Mouse (Mus musculus) midbrain, embryonic 11.5 days (tissue): ENCODE measurements at regions not wholly inside any gene's neighbourhood (a gene's known extent, or its start where the extent isn't known, plus 50 kb on each side); places are given as distances from the start of the nearest gene placed in this dataset.

Source experiments
- ATAC-seq: fragments of 200-750 bp; cut with Nextera tagmentation; 2 replicates; pipeline ENCODE4 v1.8.0; 2017; ENCODE audit warnings: moderate TSS enrichment, moderate library complexity; ENCODE audit not compliant: low FRiP score
- DNase-seq: peaks from one replicate; pipeline ENCODE4 v3.0.0; 2015; ENCODE audit warnings: low spot score; ENCODE audit errors: missing footprints
- H3K27ac ChIP-seq: fragments of 300-500 bp; sonication (generic); 2 replicates; pipeline ENCODE4 v1.5.1; 2014; ENCODE audit warnings: low read depth, low read length
- H3K27me3 ChIP-seq: fragments of 300-500 bp; sonication (generic); 2 replicates; pipeline ENCODE4 v1.6.1; 2014; ENCODE audit warnings: mild to moderate bottlenecking, low read length, moderate library complexity, mixed read lengths; ENCODE audit not compliant: control insufficient read depth, insufficient read depth
- H3K36me3 ChIP-seq: fragments of 300-500 bp; sonication (generic); 2 replicates; pipeline ENCODE4 v1.6.1; 2014; ENCODE audit warnings: mild to moderate bottlenecking, low read length, moderate library complexity, mixed read lengths; ENCODE audit not compliant: control insufficient read depth, insufficient read depth
- H3K4me1 ChIP-seq: fragments of 300-500 bp; sonication (generic); 2 replicates; pipeline ENCODE4 v1.6.1; 2014; ENCODE audit warnings: low read length; ENCODE audit not compliant: control insufficient read depth, insufficient read depth
- H3K4me2 ChIP-seq: fragments of 300-500 bp; sonication (generic); 2 replicates; pipeline ENCODE4 v1.6.1; 2014; ENCODE audit warnings: mild to moderate bottlenecking, moderate library complexity
- H3K4me3 ChIP-seq: fragments of 300-500 bp; sonication (generic); 2 replicates; pipeline ENCODE4 v1.5.1; 2014; ENCODE audit warnings: low read depth, low read length
- H3K9ac ChIP-seq: fragments of 300-500 bp; sonication (generic); 2 replicates; pipeline ENCODE4 v1.6.1; 2014; ENCODE audit warnings: low read length
- H3K9me3 ChIP-seq: fragments of 300-500 bp; sonication (generic); 2 replicates; pipeline ENCODE4 v1.6.1; 2016; ENCODE audit warnings: low read length; ENCODE audit not compliant: control insufficient read depth
- WGBS: fragments of 180-500 bp; shearing (Covaris S2); extraction: QIAGEN DNeasy Blood & Tissue Kit; methylation state at CpG from one replicate; pipeline ENCODE4 v1.1.7; 2014; 5-methylcytosine and 5-hydroxymethylcytosine counted together

DNA sequence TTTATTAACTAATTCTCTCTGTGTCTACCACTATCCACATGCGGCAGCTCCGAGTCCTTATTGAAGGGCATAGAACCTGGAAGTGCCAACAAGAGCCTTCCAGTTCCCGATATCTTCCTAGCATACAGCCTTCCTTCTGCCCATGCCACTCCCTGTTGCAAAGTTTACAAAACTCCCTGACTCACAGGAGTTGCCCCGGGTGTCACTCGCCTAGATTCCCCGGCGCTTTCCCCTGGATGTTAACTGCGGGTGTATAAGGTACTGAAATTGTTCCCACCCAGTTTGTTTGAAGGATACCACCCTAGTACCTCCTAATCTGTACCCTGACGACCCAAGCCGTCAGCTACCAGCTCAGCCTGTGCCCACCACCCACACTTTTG is 125.7 kb upstream of the Arid1b start:
- DNase-seq = no peak
- H3K4me3 ChIP-seq = no peak overlapping the region
- H3K4me2 ChIP-seq = no peak overlapping the region
- no peak overlapping the region for H3K27ac ChIP-seq
- no peaks in the 10 kb centered on the region for H3K36me3 ChIP-seq
- H3K27me3 ChIP-seq = no peaks in the 10 kb centered on the region
- H3K9me3 ChIP-seq = no peaks in the 10 kb centered on the region
- no peak for ATAC-seq
- no peak overlapping the region for H3K9ac ChIP-seq
- WGBS = 91% methylated on average over 10 of the region's 10 CpGs
- peaks cover 8% of the 10 kb centered on the region for H3K4me1 ChIP-seq

GRCm38 (mm10) chr17:4868861-4869260 is 125.3 kb upstream of the Arid1b start:
- Histone ChIP-seq H3K9ac (no peak overlapping the region), H3K4me1 (peaks cover 8% of the 10 kb centered on the region), H3K27me3 (no peaks in the 10 kb centered on the region), H3K4me2 (no peak overlapping the region), H3K36me3 (no peaks in the 10 kb centered on the region), H3K27ac (no peak overlapping the region), H3K4me3 (no peak overlapping the region), H3K9me3 (no peaks in the 10 kb centered on the region)
- DNase-seq (no peak), ATAC-seq (no peak)
- 86% methylated on average over 5 of the region's 5 CpGs for WGBS

- no peaks in the 10 kb centered on the region for H3K9me3 ChIP-seq
- H3K27ac ChIP-seq = no peak overlapping the region
- no peak overlapping the region for H3K9ac ChIP-seq
- no peak for DNase-seq
- WGBS = 39% methylated on average over 2 of the region's 2 CpGs
- H3K4me3 ChIP-seq = no peak overlapping the region
- no peak overlapping the region for H3K4me2 ChIP-seq
- H3K36me3 ChIP-seq = no peaks in the 10 kb centered on the region
- peaks cover 1% of the 10 kb centered on the region; the same call in 1 of the 2 replicates for H3K4me1 ChIP-seq
- ATAC-seq = no peak
- H3K27me3 ChIP-seq = no peaks in the 10 kb centered on the region
Measured at GRCm38 (mm10) chr17:4871267-4871666, 122.9 kb upstream of the Arid1b start.

- no peak for ATAC-seq
- Histone ChIP-seq H3K36me3 (no peaks in the 10 kb centered on the region), H3K27me3 (no peaks in the 10 kb centered on the region), H3K4me2 (no peak overlapping the region), H3K4me3 (no peak overlapping the region), H3K9ac (no peak overlapping the region), H3K27ac (no peak overlapping the region), H3K4me1 (no peaks in the 10 kb centered on the region), H3K9me3 (no peaks in the 10 kb centered on the region)
- no peak for DNase-seq
- 93% methylated on average over 2 of the region's 2 CpGs for WGBS
Measured at GRCm38 (mm10) chr17:4874459-4874858, 119.7 kb upstream of the Arid1b start.

- Histone ChIP-seq H3K4me1 (no peaks in the 10 kb centered on the region), H3K9ac (no peak overlapping the region), H3K36me3 (no peaks in the 10 kb centered on the region), H3K9me3 (no peaks in the 10 kb centered on the region), H3K4me3 (no peak overlapping the region), H3K4me2 (no peak overlapping the region), H3K27ac (no peak overlapping the region), H3K27me3 (no peaks in the 10 kb centered on the region)
- no peak for DNase-seq
- WGBS = 89% methylated on average over 10 of the region's 10 CpGs
- ATAC-seq = no peak
Measured at GRCm38 (mm10) chr17:4875086-4876046, 118.8 kb upstream of the Arid1b start.

DNA sequence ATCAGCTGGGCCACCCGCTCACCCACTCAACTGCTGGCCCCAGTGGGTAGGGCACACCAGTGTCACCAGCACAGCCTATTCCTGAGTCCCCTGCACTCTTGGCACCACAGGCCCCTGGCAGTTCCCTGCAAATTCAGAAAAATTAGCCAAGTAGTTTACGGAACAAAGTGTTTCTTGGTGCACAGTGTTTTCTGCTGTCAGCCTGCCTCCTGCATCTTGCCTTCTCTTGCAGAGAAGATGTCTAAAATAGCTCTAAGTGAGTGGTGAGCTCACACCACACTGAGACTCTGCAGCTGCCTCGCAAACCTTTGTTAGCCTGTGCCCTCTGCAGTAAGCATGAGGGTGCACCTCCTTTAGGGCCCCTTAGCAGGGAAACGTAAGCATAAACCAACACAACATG is 117.7 kb upstream of the Arid1b start:
- no peak overlapping the region for H3K9ac ChIP-seq
- H3K27me3 ChIP-seq = no peaks in the 10 kb centered on the region
- H3K4me1 ChIP-seq = no peaks in the 10 kb centered on the region
- H3K4me3 ChIP-seq = no peak overlapping the region
- DNase-seq (no peak), ATAC-seq (no peak)
- no peaks in the 10 kb centered on the region for H3K36me3 ChIP-seq
- H3K27ac ChIP-seq = no peak overlapping the region
- no peak overlapping the region for H3K4me2 ChIP-seq
- no peaks in the 10 kb centered on the region for H3K9me3 ChIP-seq
- WGBS = 87% methylated on average over 4 of the region's 4 CpGs

- Histone ChIP-seq H3K36me3 (no peaks in the 10 kb centered on the region), H3K9ac (no peak overlapping the region)
- no peak for ATAC-seq
Measured at GRCm38 (mm10) chr17:4881473-4881872, 112.7 kb upstream of the Arid1b start.

GRCm38 (mm10) chr17:4884083-4884482 is 110.0 kb upstream of the Arid1b start:
- 86% methylated on average over 2 of the region's 2 CpGs for WGBS
- Histone ChIP-seq H3K4me3 (no peak overlapping the region), H3K27me3 (no peaks in the 10 kb centered on the region), H3K4me1 (no peaks in the 10 kb centered on the region), H3K9me3 (no peaks in the 10 kb centered on the region), H3K9ac (no peak overlapping the region), H3K27ac (no peak overlapping the region), H3K36me3 (no peaks in the 10 kb centered on the region), H3K4me2 (no peak overlapping the region)
- no peak for DNase-seq
- ATAC-seq = no peak

More at GRCm38 (mm10) chr17:4881473-4881872, 112.7 kb upstream of the Arid1b start:
- WGBS = 89% methylated on average over 5 of the region's 5 CpGs
- no peaks in the 10 kb centered on the region for H3K9me3 ChIP-seq
- H3K27ac ChIP-seq = no peak overlapping the region
- H3K27me3 ChIP-seq = no peaks in the 10 kb centered on the region
- no peak overlapping the region for H3K4me2 ChIP-seq
- H3K4me1 ChIP-seq = no peaks in the 10 kb centered on the region
- no peak for DNase-seq
- no peak overlapping the region for H3K4me3 ChIP-seq

- ATAC-seq = no peak
- WGBS = 71% methylated on average over 3 of the region's 3 CpGs
- no peak for DNase-seq
Measured at GRCm38 (mm10) chr17:4884761-4885160, 109.4 kb upstream of the Arid1b start.

More at GRCm38 (mm10) chr17:4884761-4885160, 109.4 kb upstream of the Arid1b start:
- no peaks in the 10 kb centered on the region for H3K9me3 ChIP-seq
- H3K9ac ChIP-seq = no peak overlapping the region
- H3K27ac ChIP-seq = no peak overlapping the region
- H3K36me3 ChIP-seq = no peaks in the 10 kb centered on the region
- no peak overlapping the region for H3K4me2 ChIP-seq
- H3K4me1 ChIP-seq = no peaks in the 10 kb centered on the region
- H3K4me3 ChIP-seq = no peak overlapping the region
- H3K27me3 ChIP-seq = no peaks in the 10 kb centered on the region
